Mouse (Mus musculus) adrenal gland, postnatal 14 days (tissue): ENCODE results near the gene Vma21-ps. TPM values are rescaled to one million over a fixed set of nuclear protein-coding genes. Genes with fewer than 3 reads are reported as not detected.
"Not testable (repeated sequence)": the region's sequence is repeated elsewhere in the genome, so short reads cannot be mapped to it uniquely, and the experiment has no call there.

Experiments used
- DNase-seq: peaks from one replicate; pipeline ENCODE4 v3.0.0; 2021; ENCODE audit warnings: mixed read lengths
- long read RNA-seq, 2 experiments: library from polyadenylated mRNA; stranded (forward); transcript quantifications; one replicate each; pipeline ENCODE4 v2.0.0; 2021
- total RNA-seq: library from RNA; stranded (reverse); gene quantifications from 2 replicates; pipeline ENCODE4 v1.2.3, GENCODE M21; 2021

Gene Vma21-ps
- not detected in 2 replicates for total RNA-seq
- long read RNA-seq, experiment 1: 0 reads
- long read RNA-seq, experiment 2: 0 reads

DNA sequence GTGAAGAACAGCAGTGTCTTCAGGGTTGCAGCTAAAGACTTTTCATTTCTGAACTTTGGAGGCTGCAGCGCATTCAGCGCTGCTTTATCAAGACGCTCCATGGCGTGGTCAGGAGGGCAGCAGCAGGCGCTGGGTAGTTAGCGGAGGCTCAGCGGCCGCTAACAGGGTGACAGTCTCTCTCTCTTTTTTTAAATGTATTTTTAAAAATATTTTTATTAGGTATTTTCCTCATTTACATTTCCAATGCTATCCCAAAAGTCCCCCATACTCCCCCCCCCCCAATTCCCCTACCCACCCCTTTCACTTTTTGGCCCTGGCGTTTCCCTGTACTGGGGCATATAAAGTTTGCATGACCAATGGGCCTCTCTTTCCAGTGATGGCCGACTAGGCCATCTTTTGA, at the start of gene Vma21-ps:
Gene Vma21-ps, minus strand, starts transcription at position 101 of the 400 bp plus-strand sequence.
- DNase-seq: not testable (repeated sequence)

DNA sequence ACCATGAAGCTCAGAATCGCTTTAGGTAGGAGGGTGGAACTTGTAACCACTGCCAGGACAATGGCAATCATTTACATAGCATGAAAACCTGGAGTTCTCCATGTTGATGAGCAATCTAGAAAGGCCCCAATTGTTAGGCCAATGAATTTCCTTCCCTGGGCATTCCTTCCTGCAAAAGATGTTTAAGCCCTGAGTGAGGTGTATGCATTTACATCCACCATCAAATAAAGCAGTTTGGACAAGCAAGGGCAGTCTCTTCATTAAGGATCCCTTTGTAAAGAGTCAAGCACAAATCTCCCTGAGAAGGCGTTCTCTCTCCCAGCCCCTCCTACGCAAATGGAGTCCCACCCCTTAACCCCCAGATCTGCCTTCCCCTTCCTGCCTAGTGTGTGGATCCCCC, 46.0 kb upstream of the Vma21-ps start:
- no peak for DNase-seq

DNA sequence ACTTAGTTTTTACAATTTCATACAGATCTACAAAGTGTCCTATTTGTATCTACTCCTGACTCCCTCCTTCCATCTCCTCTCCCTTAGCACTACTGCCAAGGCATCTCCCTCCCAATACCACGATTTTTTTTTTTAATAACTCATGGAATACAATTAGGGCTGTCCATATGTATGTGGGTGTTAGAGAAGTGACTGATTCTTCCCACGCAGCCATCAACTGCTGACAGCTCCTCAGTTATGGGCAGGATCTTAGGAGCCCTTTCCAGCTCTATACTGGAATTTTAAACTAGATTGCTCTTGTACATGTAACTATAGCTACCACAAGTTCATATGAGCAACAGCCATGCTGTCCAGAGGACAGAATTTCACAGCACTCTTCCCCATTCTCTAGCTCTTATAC, 33.6 kb upstream of the Vma21-ps start:
- DNase-seq: no peak

DNA sequence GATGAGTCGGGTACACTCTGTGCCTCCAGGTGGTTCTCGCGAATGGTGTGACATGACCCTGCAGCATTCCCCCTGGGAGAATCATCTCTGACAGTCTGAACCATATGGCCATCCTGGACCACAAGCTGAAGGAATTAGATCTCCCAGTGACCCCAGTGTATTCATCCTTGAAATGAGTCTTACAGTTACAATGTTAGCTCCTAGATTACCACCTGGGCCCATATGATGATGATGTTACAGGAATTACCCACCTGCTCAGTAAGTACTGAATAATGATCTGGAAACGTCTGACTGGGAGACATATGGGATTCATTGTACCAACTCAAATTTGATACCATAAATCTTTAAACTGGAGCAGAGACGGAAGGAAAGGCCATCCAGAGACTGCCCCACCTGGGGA, 29.4 kb upstream of the Vma21-ps start:
- no peak for DNase-seq

DNA sequence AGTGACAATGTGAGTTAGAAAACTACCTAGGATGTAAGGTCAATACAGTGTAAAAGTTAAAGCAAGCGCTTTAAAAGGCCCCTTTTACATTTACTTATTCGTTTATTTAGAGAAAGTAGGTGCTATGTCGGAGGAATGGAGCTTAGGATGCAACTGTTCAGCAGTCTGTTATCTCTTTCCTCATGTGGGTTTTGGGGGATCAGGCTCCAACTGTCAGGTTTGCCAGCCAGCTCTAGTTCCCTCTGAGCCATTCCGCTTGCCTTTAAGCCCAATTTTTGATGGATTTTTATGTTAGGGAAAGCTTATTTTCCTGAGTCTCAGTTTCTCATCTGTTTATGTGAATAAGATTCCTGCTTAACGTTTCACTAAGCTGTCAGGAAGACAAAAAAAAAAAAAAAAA, 22.3 kb upstream of the Vma21-ps start:
- no peak for DNase-seq

DNA sequence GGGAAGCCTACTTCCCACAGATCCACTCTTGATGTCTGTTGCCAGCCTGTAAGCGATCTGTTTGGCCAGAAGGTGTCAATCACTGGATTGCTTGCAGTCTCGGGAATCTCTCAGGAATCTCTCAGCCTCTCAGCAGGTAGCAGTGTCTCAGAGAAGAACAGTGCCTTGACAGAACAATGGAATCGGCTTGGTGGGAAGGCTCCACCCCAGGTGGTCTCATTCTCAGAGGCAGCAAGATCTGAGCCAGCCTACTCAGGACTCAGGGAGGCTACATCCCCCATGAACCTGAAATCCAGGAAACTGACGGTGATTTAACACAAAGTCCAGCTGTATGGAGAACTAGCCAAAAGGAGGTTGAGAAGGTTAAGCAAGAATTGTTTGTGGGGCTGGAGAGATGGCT, 20.5 kb upstream of the Vma21-ps start:
- no peak for DNase-seq

DNA sequence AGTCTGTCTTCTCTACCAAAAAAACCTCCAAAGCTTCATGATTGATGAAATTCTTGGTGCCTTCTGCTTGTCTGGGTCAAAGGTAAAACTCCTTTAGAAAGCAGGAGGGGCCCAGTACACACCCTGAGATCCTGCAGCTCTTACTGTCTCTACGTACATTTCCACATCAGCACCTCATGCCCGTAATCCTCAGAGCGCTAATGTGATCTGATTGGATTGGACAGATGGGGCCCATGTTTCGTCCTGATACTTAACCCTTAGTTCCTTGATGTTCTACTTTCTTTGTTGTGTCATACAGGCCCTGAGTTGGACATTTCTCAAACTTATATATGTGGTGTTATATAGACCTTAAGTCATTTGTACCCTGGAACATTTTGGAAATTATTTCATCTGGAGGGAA, 9.6 kb downstream of the Vma21-ps start:
- no peak for DNase-seq

DNA sequence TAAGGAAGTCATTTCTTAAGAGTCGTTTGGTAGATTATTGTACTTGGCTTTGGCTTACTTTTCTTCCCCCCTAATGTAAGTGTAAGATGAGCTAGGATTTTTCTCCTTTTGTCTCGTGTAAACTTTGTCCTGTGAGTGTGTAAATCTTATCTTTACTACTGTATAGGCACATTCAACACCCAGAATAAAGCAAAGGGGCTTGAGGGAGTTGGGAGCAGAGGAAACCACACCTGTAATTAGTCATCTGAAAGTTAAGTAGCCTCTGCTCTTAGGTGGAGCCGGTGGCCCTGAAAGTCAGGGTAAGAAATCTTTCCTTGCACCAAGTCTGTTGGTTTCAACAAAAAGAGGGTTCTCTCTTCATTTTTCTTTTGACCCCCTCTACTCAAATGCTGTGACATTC, 23.6 kb downstream of the Vma21-ps start:
- no peak for DNase-seq

DNA sequence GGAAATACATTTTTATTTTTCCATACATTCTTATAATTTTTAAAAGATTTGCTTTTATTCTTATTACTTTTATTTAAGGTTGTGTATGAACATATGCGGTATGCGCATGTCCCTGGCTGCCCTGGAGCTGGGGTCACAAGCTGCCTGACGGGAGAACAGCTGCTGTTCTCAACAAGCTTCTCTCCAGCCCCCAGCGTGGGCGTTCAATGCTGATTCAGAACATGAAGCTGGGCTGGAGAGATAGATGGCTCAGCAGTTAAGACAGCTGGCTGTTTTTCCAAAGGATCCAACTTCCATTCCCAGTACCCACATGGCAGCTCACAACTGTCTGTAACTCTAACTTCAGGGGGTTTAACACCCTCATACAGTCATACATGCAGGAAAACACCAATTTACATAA, 35.7 kb downstream of the Vma21-ps start:
- DNase-seq: no peak

DNA sequence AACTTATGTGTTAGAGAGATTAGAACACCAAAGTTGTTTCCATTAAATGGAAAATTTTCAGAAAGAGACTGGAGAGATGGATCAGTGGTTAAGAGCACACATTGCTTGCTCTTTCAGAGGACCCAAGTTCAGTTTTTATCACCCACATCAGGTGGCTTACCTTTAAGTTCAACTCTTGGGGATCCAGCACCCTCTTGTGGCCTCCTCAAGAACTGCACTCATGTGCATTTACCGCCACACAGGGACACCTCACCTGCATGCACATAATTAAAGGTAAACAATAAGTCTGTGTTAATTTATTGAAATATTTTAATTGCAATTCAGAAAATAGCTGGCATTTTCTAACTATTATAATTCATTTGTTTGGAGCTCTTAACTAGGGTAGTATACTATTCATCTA, 37.3 kb downstream of the Vma21-ps start:
- peak; percentile 10 for DNase-seq

Other genes with a start within 250 kb of the Vma21-ps start
- 20.2 and 20.3 TPM in 2 replicates for gene Smc2, start 58.0 kb downstream of the Vma21-ps start, total RNA-seq
- not detected in 2 replicates for gene Toporsl, start 99.0 kb upstream of the Vma21-ps start, total RNA-seq